Mouse (Mus musculus) limb, embryonic 10.5 days (tissue): ENCODE measurements around the gene Sp100. TPM values are rescaled to one million over a fixed set of nuclear protein-coding genes. Genes with fewer than 3 reads are reported as not detected.

ENCODE experiments used
- microRNA-seq: library from miRNA; unstranded; fragments of <30 nt; microRNA quantifications from one replicate; pipeline ENCODE4, GENCODE M21; 2017
- polyA plus RNA-seq: library from polyadenylated mRNA; unstranded; fragments of >200 nt; fragmentation: Nextera tagmentation; extraction: Ambion mirVana; gene quantifications from 2 replicates; pipeline ENCODE4 v1.2.1, GENCODE M21; 2016

Gene Sp100
- polyA plus RNA-seq, 1 experiment from 2014 or later, result 0.24 TPM

Small RNA genes within 50 kb of the gene (microRNA-seq; reads per million reads assigned to microRNA genes)
- not detected for gene Mir8096

Other genes with a start within 250 kb of the Sp100 start
- not detected in 2 replicates for gene G530012D18Rik, start 74.3 kb upstream of the Sp100 start, polyA plus RNA-seq
- gene Sp110, start 51.2 kb upstream of the Sp100 start, polyA plus RNA-seq, result 0.39 and 0.68 TPM in 2 replicates
- 0.73 and 0.91 TPM in 2 replicates for gene Sp140, start 49.6 kb upstream of the Sp100 start, polyA plus RNA-seq
- gene A630001G21Rik, start 128.7 kb downstream of the Sp100 start, polyA plus RNA-seq, result 0.48 and 0.74 TPM in 2 replicates
- gene Cab39, start 143.5 kb downstream of the Sp100 start, polyA plus RNA-seq, result 28.1 and 33.5 TPM in 2 replicates
- gene Itm2c, start 244.3 kb downstream of the Sp100 start, polyA plus RNA-seq, result 170 and 188 TPM in 2 replicates